ENCODE assay signal across 14 mouse cellular contexts in genomic region chr12:78940081-78940480, GRCm38 (mm10). TPM values are rescaled to one million over a fixed set of nuclear protein-coding genes. Genes with fewer than 3 reads are reported as not detected.
"Had no signal": no experiment of that assay in that cellular context is flagged by ENCODE, and none has a peak within 500 bp of the region (broad histone marks: within the 10 kb centered on the region; RNA-seq: fewer than 3 reads in every experiment).

No protein-coding gene starts in this region.

- H3K4me2 ChIP-seq: kidney, embryonic 15.5 days; liver, embryonic 13.5 days; lung, embryonic 15.5 days; midbrain, embryonic 12.5 days had no signal

- H3K4me1 ChIP-seq: liver, embryonic 13.5 days; lung, embryonic 15.5 days; midbrain, embryonic 12.5 days had no signal

- H3K9ac ChIP-seq: kidney, embryonic 15.5 days; liver, embryonic 13.5 days; liver, postnatal 0 days; lung, embryonic 15.5 days; midbrain, embryonic 12.5 days had no signal

- H3K9me3 ChIP-seq: kidney, embryonic 15.5 days; liver, embryonic 13.5 days; lung, embryonic 15.5 days; midbrain, embryonic 12.5 days had no signal

- H3K4me3 ChIP-seq: kidney, embryonic 15.5 days; liver, embryonic 13.5 days; lung, embryonic 15.5 days; midbrain, embryonic 12.5 days had no signal

- H3K27me3 ChIP-seq: kidney, embryonic 15.5 days; lung, embryonic 15.5 days; midbrain, embryonic 12.5 days had no signal

- ATAC-seq: liver, postnatal 0 days; midbrain, embryonic 16.5 days had no signal

- H3K27ac ChIP-seq: kidney, embryonic 15.5 days; liver, embryonic 13.5 days; lung, embryonic 15.5 days; macrophage; midbrain, embryonic 12.5 days had no signal

- H3K36me3 ChIP-seq: kidney, embryonic 15.5 days; liver, embryonic 13.5 days; lung, embryonic 15.5 days; midbrain, embryonic 12.5 days had no signal

- DNase-seq: kidney, postnatal 14 days; liver; liver, embryonic 13.5 days; liver, postnatal 0 days; lung, postnatal 14 days; right cerebral cortex, adult 18-20 months; right cerebral cortex, postnatal 25 days; thymus, adult 2 months; thymus, postnatal 25 days had no signal

RNA-seq across cellular contexts. Expression of gene Plek2, which starts 33.3 kb away (rescaled TPM):
- polyA plus RNA-seq: macrophage had no signal
